Mouse (Mus musculus): Measurements from ENCODE around the gene Mettl7a3.
"Not testable (repeated sequence)": the region's sequence is repeated elsewhere in the genome, so short reads cannot be mapped to it uniquely, and the experiment has no call there.

- not testable (repeated sequence) for TF ChIP-seq FLI1 (IDR thresholded peaks at IDR 0.05; ENCODE audit: low read length); GATA1 (IDR thresholded peaks at IDR 0.05; ENCODE audit: borderline replicate concordance, low read length)
These were observed 2.4 kb upstream of the Mettl7a3 start for GRCm38 (mm10) chr15:100332077-100332961.
